Mouse (Mus musculus): ENCODE data around the gene Syne4.

The Syne4 gene

DNA sequence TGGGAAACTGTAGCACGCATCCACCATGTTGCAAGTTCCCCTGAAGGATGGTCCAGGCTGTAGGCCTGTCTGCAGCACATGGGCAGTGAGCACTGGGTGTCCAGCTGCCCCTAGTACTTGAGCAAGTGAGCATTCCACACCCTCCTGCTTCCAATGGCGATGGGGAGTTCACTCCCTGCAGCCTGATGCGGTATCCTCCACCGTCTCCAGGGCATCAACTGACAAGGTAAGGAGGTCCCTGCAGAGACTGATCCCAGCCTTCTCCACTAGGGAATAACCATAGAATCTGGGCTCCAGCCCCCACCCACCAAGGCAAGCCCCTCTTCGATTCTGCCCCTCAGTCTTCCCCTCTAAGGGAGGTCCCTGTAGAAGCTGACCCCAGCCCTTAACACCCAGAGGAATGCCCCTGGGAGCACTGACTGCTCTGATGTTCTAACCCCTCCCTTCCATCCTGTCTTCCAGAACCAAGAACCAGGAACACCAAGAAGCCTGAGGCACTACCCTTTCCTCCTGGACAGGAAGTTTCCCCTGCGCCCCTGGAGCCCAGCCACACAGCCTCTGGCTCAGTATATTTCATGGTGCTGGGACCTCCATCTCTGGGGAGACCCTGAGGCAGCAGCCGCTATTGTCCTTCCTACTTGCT is 25.4 kb upstream of the Syne4 start:
- POLR2A ChIA-PET: interaction anchor here in 2 of 4 experiments (0.6 to 8.8 kb wide), 3 partner anchors 7 to 117 kb away, joined by 4 to 84 read pairs (median 6); partner anchors contain the start of genes Thap8 (in 2 of the 2) and Wdr62 (in 2 of the 2)
- CTCF ChIA-PET: no interaction called here

DNA sequence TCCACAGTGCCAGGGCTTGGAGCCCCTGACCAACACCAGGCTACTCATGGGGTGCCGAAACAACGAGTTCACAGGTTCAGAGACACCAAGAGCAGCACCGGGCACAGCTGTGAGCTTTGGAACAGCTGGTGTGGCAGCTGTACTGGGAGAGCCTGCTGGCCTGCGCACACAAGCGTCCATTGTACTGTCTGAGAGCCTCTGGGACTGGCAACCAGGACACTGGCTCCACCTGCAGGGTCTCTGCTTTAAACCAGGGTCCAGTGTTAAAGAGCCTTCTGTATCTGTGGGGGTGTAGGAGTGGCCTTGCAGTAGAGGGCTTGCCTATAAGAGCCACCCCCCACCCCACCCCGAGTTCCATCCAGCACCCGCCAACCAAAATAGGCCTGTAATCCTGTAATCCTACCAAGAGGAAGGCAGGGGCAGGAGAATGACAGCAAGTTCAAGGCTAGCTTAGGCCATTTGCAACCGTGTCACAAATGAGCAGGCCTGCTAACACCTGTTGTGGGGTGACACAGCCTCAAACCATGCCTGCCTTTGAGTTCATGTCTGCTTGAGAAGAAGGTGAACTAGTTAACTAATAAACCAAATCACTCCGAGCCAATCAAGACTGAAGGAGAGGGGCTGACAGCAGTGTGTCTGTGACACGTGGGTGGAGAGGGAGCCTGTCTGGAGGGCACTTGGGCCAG is 24.8 kb upstream of the Syne4 start:
- ChIA-PET POLR2A (interaction anchor here in 3 of 4 experiments (0.6 to 8.8 kb wide), 6 partner anchors 8 to 168 kb away, joined by 3 to 84 read pairs (median 5); partner anchors contain the start of genes Thap8 (in 2 of the 3), Wdr62 (in 2 of the 3) and Kirrel2 (in 1 of the 3)), CTCF (interaction anchor here in 1 of 4 experiments (0.7 kb wide), 1 partner anchor 44 kb away, joined by 7 read pairs; no protein-coding TSS in a partner anchor)

DNA sequence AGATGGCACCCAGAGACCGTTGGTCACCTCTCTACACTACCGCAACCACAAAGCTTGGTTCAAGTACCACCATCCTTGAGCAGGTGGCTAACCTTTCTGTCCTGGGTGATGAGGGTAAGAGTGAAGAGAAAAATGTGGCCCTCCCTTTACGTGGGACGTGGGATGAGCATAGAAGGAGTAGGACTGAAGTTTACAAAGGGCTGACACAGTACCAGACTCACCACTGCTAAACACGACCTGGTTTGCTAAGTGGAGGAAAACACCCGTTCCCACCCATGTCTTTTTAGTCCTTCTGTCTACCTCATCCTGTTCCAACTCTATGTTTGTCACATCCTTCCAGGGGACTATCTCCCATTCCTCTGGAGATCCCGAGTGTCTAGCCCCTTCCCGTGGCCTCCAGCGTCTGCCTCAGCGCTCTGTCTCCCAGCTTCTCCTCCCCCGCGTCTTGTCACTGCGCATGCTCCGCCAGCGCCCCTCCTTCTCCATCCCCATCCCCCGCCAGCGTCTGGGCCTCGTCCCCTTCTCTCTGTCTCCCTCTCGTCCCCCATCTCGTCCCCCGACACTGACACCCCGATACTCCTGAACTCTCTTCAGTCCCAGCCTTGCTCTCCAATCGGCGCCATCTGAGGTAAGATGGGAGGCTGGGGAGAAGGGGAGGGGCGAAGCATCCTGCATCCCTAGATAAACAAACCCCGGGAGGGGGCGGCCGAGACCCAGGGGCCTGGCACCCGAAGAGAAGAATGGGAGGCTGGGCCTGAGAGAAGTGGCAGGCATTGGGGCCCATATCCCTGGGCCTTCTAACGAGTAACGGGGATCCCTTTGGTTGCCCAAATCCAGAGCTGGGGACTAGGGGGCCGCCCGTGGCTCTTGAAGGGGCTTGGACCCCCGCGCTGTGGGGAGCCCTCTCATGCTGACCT is 23.1 kb upstream of the Syne4 start, which contains the start of gene Clip3:
Clip3 (plus strand) TSS at position 514 of the 917 bp plus-strand sequence.
- ChIA-PET POLR2A (interaction anchor here in 3 of 4 experiments (0.6 to 8.8 kb wide), 7 partner anchors 9 to 165 kb away, joined by 3 to 84 read pairs (median 8); partner anchors contain the start of genes Thap8 (in 3 of the 3) and Wdr62 (in 3 of the 3)), CTCF (interaction anchor here in 2 of 4 experiments (0.6 to 1.8 kb wide), 4 partner anchors 8 to 75 kb away, joined by 3 to 6 read pairs (median 4); partner anchors contain the start of gene Wdr62 (in 1 of the 2))

DNA sequence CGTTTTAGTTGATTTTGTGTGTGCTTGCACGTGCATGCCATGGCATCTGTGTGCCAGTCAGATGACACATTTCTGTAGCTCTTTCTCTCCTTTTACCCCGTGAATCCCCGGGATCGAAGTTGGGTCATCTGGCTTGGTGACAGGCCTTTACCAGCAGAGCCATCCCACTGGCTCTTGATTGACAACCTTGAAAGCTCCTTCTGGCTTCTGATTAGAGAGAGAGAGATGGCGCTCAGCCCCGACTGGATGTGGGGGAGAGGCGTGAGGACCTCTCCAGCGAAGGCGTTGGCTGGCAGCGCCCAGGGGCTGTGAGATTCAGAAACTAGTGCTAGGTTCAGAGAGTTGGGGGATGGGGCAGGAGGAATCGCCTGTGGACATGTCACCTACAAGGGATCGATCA is 20.8 kb upstream of the Syne4 start:
- CTCF ChIA-PET: interaction anchor here in 2 of 4 experiments (0.6 to 1.5 kb wide), 2 partner anchors 12 to 49 kb away, joined by 3 to 4 read pairs; no protein-coding TSS in a partner anchor
- POLR2A ChIA-PET: interaction anchor here in 2 of 4 experiments (7.8 to 8.8 kb wide), 2 partner anchors 12 kb away, joined by 67 to 84 read pairs; partner anchors contain the start of genes Thap8 (in 2 of the 2) and Wdr62 (in 2 of the 2)

DNA sequence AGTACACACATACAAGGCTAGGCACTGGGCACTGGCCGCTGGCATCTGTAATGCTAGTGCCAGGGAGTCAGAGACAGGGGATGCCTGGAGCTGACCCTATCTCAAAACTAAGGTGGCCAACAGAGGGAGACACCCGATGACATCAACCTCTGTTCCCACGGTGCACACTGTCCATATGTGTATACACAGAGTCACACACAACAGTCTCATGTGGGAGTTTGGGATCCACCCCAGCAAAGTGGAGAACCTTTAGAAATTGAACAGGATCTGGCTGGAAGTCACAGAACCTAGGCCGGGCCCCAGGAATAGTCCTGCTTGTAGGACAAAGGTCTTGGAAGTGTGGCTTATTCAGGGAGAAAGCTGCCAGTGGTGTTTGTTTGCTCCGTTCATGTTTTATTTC is 20.3 kb upstream of the Syne4 start:
- ChIA-PET POLR2A (interaction anchor here in 2 of 4 experiments (0.8 to 8.8 kb wide), 4 partner anchors 12 to 42 kb away, joined by 3 to 84 read pairs (median 36); partner anchors contain the start of genes Thap8 (in 2 of the 2) and Wdr62 (in 2 of the 2)), CTCF (interaction anchor here in 2 of 4 experiments (0.6 to 1.5 kb wide), 2 partner anchors 12 to 50 kb away, joined by 3 to 4 read pairs; no protein-coding TSS in a partner anchor)

GRCm38 (mm10) chr7:30295103-30295502 is 19.5 kb upstream of the Syne4 start:
- CTCF ChIA-PET: interaction anchor here in 1 of 4 experiments (0.8 to 1.6 kb wide), 3 partner anchors 11 to 41 kb away, joined by 3 to 5 read pairs (median 3); partner anchors contain the start of gene Wdr62

GRCm38 (mm10) chr7:30296816-30297215 is 17.8 kb upstream of the Syne4 start:
- POLR2A ChIA-PET: interaction anchor here in 3 of 4 experiments (0.5 to 8.8 kb wide), 5 partner anchors 10 to 25 kb away, joined by 3 to 84 read pairs (median 3); partner anchors contain the start of genes Thap8 (in 2 of the 3) and Wdr62 (in 2 of the 3)
- CTCF ChIA-PET: interaction anchor here in 2 of 4 experiments (0.6 to 1.6 kb wide), 2 partner anchors 9 to 197 kb away, joined by 3 to 5 read pairs; no protein-coding TSS in a partner anchor

More at GRCm38 (mm10) chr7:30295103-30295502, 19.5 kb upstream of the Syne4 start:
- POLR2A ChIA-PET: interaction anchor here in 3 of 4 experiments (0.7 to 8.8 kb wide), 9 partner anchors 9 to 132 kb away, joined by 3 to 84 read pairs (median 5); partner anchors contain the start of genes Thap8 (in 3 of the 3), Wdr62 (in 3 of the 3) and Alkbh6 (in 1 of the 3)

DNA sequence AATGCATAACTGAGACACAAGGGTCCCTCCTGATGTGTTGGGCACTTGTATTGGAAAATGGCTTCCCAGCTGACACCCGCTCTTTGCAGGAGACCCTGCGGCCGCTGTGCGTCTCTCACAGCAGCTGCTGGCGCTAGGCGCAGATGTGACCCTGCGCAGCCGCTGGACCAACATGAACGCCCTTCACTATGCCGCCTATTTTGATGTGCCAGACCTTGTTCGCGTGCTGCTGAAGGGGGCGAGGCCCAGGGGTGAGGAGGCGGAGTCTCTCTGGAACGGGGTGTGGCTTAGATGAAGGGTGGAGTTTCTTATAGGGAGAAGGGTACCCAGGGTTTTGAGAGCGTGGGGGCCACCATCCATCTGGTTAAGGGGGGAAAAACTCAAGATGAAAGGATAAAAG is 17.3 kb upstream of the Syne4 start:
- ChIA-PET POLR2A (interaction anchor here in 2 of 4 experiments (0.5 to 8.8 kb wide), 4 partner anchors 10 to 25 kb away, joined by 3 to 84 read pairs (median 35); partner anchors contain the start of genes Thap8 (in 2 of the 2) and Wdr62 (in 2 of the 2)), CTCF (no interaction called here)

- POLR2A ChIA-PET: interaction anchor here (0.6 to 5.3 kb wide), 27 partner anchors 8 to 533 kb away, joined by 3 to 34 read pairs (median 5); partner anchors contain the start of genes Wdr62 (in 4 of the 4), Thap8 (in 3 of the 4), Clip3 (in 2 of the 4) and E130208F15Rik (in 2 of the 4)
- CTCF ChIA-PET: interaction anchor here (0.5 to 4.2 kb wide), 35 partner anchors 8 to 777 kb away, joined by 3 to 20 read pairs (median 4); partner anchors contain the start of genes E130208F15Rik (in 2 of the 4), Alkbh6 (in 1 of the 4), Clip3 (in 1 of the 4) and Polr2i (in 1 of the 4)
Observed at GRCm38 (mm10) chr7:30300914-30301313, 13.7 kb upstream of the Syne4 start.

DNA sequence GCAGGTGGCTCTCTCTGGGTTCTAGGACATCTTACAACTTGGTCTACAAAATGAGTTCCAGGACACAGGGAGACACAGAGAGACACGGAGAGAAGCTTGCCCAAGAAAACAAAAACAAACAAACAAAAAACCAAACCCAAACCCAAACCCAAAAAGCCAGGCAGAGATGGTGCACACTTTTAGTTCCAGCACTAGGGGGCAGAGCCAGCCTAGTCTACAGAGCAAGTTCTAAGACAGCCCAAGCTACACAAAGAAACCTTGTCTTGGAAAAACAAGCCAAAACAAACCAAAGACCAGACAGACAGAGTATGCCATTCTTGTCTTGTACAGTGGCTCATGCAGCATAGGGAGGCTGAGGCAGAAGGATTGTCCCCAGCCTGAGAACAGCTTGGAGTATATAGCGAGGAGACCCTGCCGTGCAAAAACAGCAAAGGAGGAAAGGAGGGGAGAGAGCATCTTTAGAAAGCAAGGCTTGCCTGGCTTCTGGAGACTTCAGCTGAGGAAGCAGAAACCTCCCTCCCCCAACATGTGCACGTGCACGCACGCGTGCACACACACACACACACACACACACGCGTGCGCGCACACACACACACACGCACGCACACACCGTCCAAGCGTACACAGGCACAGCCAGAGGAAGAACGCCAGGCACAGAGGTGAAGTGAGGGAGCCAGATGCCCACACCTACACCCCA is 8.4 kb upstream of the Syne4 start:
- ChIA-PET CTCF (interaction anchor here (0.5 to 1.5 kb wide), 31 partner anchors 8 to 656 kb away, joined by 3 to 10 read pairs (median 3); partner anchors contain the start of genes E130208F15Rik (in 2 of the 4), Clip3 (in 1 of the 4), Hspb6 (in 1 of the 4) and Proser3 (in 1 of the 4)), POLR2A (interaction anchor here in 3 of 4 experiments (0.8 to 1.6 kb wide), 7 partner anchors 8 to 26 kb away, joined by 3 to 7 read pairs (median 4); partner anchors contain the start of genes E130208F15Rik (in 2 of the 3), Syne4 (in 2 of the 3), Wdr62 (in 2 of the 3) and Thap8 (in 1 of the 3))

- POLR2A ChIA-PET: interaction anchor here in 3 of 4 experiments (0.5 to 4.0 kb wide), 15 partner anchors 8 to 299 kb away, joined by 3 to 22 read pairs (median 4); partner anchors contain the start of genes E130208F15Rik (in 2 of the 3), Wdr62 (in 2 of the 3), Polr2i (in 1 of the 3) and Tbcb (in 1 of the 3)
- CTCF ChIA-PET: interaction anchor here in 3 of 4 experiments (0.5 to 1.4 kb wide), 7 partner anchors 7 to 305 kb away, joined by 3 to 5 read pairs (median 3); no protein-coding TSS in a partner anchor
Observed at GRCm38 (mm10) chr7:30308076-30309005, 6.3 kb upstream of the Syne4 start, which contains the start of gene Alkbh6. Gene Alkbh6, plus strand, starts transcription at chr7:30308717.

GRCm38 (mm10) chr7:30309395-30310129 is 5.0 kb upstream of the Syne4 start:
- CTCF ChIA-PET: interaction anchor here in 2 of 4 experiments (1.0 to 1.4 kb wide), 4 partner anchors 8 to 26 kb away, joined by 3 to 4 read pairs (median 3); no protein-coding TSS in a partner anchor
- POLR2A ChIA-PET: interaction anchor here in 3 of 4 experiments (0.6 to 4.0 kb wide), 12 partner anchors 9 to 298 kb away, joined by 3 to 22 read pairs (median 4); partner anchors contain the start of genes E130208F15Rik (in 2 of the 3), Wdr62 (in 2 of the 3) and Thap8 (in 1 of the 3)

- POLR2A ChIA-PET: interaction anchor here in 2 of 4 experiments (0.7 to 4.0 kb wide), 4 partner anchors 10 to 28 kb away, joined by 3 to 22 read pairs (median 7); partner anchors contain the start of gene E130208F15Rik (in 2 of the 2)
- CTCF ChIA-PET: interaction anchor here in 2 of 4 experiments (1.2 to 1.7 kb wide), 3 partner anchors 9 kb away, joined by 3 to 6 read pairs (median 3); no protein-coding TSS in a partner anchor
Observed at GRCm38 (mm10) chr7:30310136-30310535, 4.5 kb upstream of the Syne4 start.
